Mouse (Mus musculus) olfactory bulb, adult 2 months (tissue): ENCODE results near the gene Sox6. TPM values are rescaled to one million over a fixed set of nuclear protein-coding genes. Genes with fewer than 3 reads are reported as not detected.

ENCODE experiments used
- H3K27ac ChIP-seq: fragments of 200-500 bp; 2 replicates; pipeline ENCODE4 v1.5.1; 2012; ENCODE audit warnings: low read depth, low read length; ENCODE audit not compliant: insufficient read depth
- H3K4me1 ChIP-seq: fragments of 200-500 bp; 2 replicates; pipeline ENCODE4 v1.6.1; 2012; ENCODE audit warnings: low read length; ENCODE audit not compliant: control insufficient read depth, insufficient read depth
- H3K4me3 ChIP-seq: fragments of 200-500 bp; 2 replicates; pipeline ENCODE4 v1.5.1; 2012; ENCODE audit warnings: mild to moderate bottlenecking, low read depth, low read length, moderate library complexity; ENCODE audit not compliant: insufficient read depth
- CTCF ChIP-seq: fragments of 200-500 bp; IDR thresholded peaks from 2 replicates; pipeline ENCODE4 v1.5.1; 2012; ENCODE audit warnings: low read depth, mild to moderate bottlenecking, low read length, moderate library complexity; ENCODE audit not compliant: insufficient read depth
- POLR2A ChIP-seq: fragments of 200-500 bp; IDR thresholded peaks from 2 replicates; pipeline ENCODE4 v1.6.1; 2012; ENCODE audit warnings: mild to moderate bottlenecking, low read depth, low read length, moderate library complexity; ENCODE audit not compliant: insufficient read depth
- WGBS: fragments of 180-500 bp; shearing (Covaris S2); methylation state at CpG from one replicate; pipeline ENCODE4 v1.1.7; 2018; 5-methylcytosine and 5-hydroxymethylcytosine counted together
- polyA plus RNA-seq: library from polyadenylated mRNA; stranded (reverse); fragments of >200 nt; gene quantifications from 2 replicates; pipeline ENCODE4 v1.2.4, GENCODE M21; 2012; ENCODE audit warnings: low replicate concordance; ENCODE audit not compliant: missing spikeins, insufficient read depth, insufficient read length

Sox6 gene
- polyA plus RNA-seq, 1 experiment = not detected

GRCm38 (mm10) chr7:115604883-115605282 lies 433.7 kb downstream of the Sox6 start:
- Histone ChIP-seq H3K4me1 (no peaks in the 10 kb centered on the region), H3K4me3 (no peak overlapping the region), H3K27ac (no peak overlapping the region)
- 57% methylated on average over 7 of the region's 7 CpGs for WGBS
- no peak for TF ChIP-seq POLR2A
- TF ChIP-seq CTCF = no peak

- H3K27ac ChIP-seq = no peak overlapping the region
- TF ChIP-seq POLR2A = no peak
- TF ChIP-seq CTCF = no peak
- no peak overlapping the region for H3K4me3 ChIP-seq
- H3K4me1 ChIP-seq = peaks cover 4% of the 10 kb centered on the region
- WGBS = 73% methylated on average over 6 of the region's 6 CpGs
Observed at GRCm38 (mm10) chr7:115597376-115597775, 441.2 kb downstream of the Sox6 start.

- H3K4me3 ChIP-seq = no peak overlapping the region
- H3K27ac ChIP-seq = no peak overlapping the region
- H3K4me1 ChIP-seq = no peaks in the 10 kb centered on the region
- 77% methylated on average over 7 of the region's 7 CpGs for WGBS
- TF ChIP-seq CTCF (no peak), POLR2A (no peak)
Observed at GRCm38 (mm10) chr7:115580461-115580860, 458.1 kb downstream of the Sox6 start.

- TF ChIP-seq CTCF (no peak), POLR2A (no peak)
- H3K4me3 ChIP-seq = no peak overlapping the region
- H3K27ac ChIP-seq = no peak overlapping the region
- WGBS = 95% methylated on average over 3 of the region's 3 CpGs
- no peaks in the 10 kb centered on the region for H3K4me1 ChIP-seq
Observed at GRCm38 (mm10) chr7:115579826-115580225, 458.8 kb downstream of the Sox6 start.

DNA sequence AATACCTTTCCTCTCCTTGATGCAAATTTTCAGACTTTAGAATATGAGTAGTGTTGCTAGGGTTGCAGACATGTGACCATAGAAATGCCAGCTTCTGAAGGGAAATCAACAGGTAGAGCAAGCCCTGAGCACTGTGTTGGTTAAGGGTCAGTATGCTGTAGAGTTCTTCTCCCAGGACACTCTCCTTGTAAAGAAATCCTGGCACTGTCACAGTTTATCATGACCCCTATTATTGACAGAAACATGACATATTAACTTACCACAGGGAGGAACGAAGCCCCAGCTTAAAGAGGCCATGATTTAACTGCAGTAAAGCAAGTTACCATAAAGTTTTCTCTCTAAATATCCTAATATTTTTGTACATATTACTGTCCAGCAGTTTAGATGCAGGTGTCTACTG lies 462.2 kb downstream of the Sox6 start:
- WGBS = 94% methylated on average over 1 of the region's 1 CpGs

DNA sequence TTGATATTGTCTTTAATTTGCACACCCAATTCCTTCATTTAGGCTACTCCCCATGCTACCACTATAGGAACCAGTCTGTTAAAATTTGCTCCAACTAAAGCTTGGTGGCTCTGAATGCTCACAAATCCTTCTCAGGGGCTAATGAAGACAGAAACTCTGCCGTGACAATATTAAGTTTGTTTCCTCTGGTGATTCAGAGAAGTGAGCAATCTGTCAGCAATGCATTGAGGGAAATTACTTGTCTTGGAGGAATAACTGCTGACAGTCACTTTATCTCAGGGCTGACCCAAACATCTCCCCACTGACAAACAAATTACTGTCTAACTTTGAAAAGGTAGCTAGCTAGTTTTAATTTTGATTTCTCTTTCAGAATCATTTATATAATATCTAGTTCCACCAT lies 463.8 kb downstream of the Sox6 start:
- Histone ChIP-seq H3K4me3 (no peak overlapping the region), H3K4me1 (no peaks in the 10 kb centered on the region), H3K27ac (no peak overlapping the region)
- no peak for TF ChIP-seq CTCF
- TF ChIP-seq POLR2A = no peak
- WGBS = 60% methylated on average over 1 of the region's 1 CpGs

More for the DNA sequence above, 462.2 kb downstream of the Sox6 start:
- Histone ChIP-seq H3K4me1 (no peaks in the 10 kb centered on the region), H3K27ac (no peak overlapping the region), H3K4me3 (no peak overlapping the region)
- no peak for TF ChIP-seq POLR2A
- TF ChIP-seq CTCF = no peak

- H3K27ac ChIP-seq = no peak overlapping the region
- WGBS = 19% methylated on average over 9 of the region's 9 CpGs
- TF ChIP-seq POLR2A = no peak
- no peak for TF ChIP-seq CTCF
- no peak overlapping the region for H3K4me3 ChIP-seq
- H3K4me1 ChIP-seq = peaks cover 4% of the 10 kb centered on the region; the same call in 1 of the 2 replicates
Observed at GRCm38 (mm10) chr7:115568821-115569240, 469.8 kb downstream of the Sox6 start.

DNA sequence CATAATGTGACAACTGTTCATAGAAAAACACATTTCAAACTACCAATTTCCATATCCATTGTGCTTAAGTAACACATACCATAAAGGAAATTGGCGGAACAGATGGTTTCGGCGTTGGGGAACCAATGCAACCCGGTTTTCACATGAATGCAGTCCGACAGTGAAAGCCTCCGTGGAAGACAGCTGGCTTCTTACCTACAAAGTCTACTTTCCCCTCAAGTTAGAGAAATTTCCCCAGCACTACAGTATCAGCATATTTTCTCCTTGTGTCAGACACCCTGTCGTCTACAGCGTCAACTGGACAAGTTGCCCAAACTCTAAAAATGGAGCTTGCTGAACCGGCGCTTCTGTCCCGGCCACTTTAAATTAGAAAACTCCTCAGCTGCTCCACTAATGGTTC lies 470.3 kb downstream of the Sox6 start:
- Histone ChIP-seq H3K4me3 (no peak overlapping the region), H3K27ac (no peak overlapping the region), H3K4me1 (peaks cover 4% of the 10 kb centered on the region; the same call in 1 of the 2 replicates)
- 29% methylated on average over 11 of the region's 11 CpGs for WGBS
- TF ChIP-seq POLR2A (no peak), CTCF (no peak)

DNA sequence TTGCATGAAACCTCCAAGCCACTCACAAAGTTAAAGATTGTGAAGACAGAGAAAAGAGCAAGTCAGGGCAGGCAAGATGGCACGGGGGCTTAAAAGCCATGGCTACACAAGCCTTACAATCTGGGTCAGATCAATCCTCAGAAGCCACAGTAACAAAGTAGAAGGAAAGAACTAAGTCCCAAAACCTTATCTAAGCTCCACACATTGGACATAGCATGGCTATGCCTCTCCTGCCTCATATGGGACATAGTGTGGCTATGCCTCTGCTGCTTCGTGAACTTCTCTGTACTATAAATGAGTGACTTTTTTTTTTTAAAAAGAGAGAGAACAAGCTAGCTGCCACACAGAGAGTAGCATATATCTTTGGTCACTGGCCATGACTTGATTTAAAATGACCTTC lies 471.8 kb downstream of the Sox6 start:
- 97% methylated on average over 2 of the region's 2 CpGs for WGBS
- H3K27ac ChIP-seq = no peak overlapping the region
- no peak for TF ChIP-seq POLR2A
- TF ChIP-seq CTCF = no peak
- no peak overlapping the region for H3K4me3 ChIP-seq
- H3K4me1 ChIP-seq = peaks cover 4% of the 10 kb centered on the region; the same call in 1 of the 2 replicates

DNA sequence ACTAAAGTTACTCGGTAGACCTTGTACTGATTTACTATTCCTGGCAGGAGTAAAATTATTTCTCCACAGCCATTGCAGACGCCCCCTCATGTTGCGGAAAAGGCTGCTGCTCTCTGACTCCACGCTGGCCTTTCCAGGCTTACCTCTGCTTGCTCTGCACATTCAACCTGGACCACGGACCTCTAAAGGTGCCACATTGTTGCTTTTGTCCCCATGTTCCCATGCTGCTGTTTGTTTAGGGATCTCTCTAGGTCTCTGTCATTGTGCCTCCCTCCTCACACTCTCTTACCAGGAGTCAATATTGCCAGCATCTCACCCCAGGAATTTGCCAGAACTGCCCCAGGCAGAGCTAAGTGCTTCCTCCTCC lies 473.6 kb downstream of the Sox6 start:
- Histone ChIP-seq H3K4me1 (peaks cover 4% of the 10 kb centered on the region; the same call in 1 of the 2 replicates), H3K27ac (no peak overlapping the region), H3K4me3 (no peak overlapping the region)
- TF ChIP-seq CTCF (no peak), POLR2A (no peak)
- 68% methylated on average over 5 of the region's 5 CpGs for WGBS
